Mouse (Mus musculus): Measurements from ENCODE around the gene Mrgpra4.

The Mrgpra4 gene

DNA sequence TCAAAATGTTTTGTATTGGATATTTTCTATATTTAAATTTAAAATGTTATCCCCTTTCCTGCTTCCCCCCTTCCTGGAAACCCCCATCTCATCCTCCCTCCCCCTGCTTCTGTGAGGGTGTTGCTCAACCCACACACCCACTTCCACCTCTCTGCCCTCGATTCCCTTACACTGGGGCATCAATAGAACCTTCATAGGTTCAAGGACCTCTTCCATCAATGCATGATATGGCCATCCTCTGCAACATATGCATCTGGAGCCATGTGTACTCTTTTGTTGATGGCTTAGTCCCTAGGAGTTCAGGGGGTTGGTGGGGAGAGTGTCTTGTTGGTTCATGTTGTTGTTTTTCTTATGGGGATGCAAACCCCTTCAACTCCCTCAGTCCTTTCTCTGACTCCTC lies at the start of gene Mrgpra4:
Mrgpra4 (minus strand) TSS at position 101 of the 400 bp plus-strand sequence.
- DNase-seq (ENCODE audit: low spot score), result no peak

DNA sequence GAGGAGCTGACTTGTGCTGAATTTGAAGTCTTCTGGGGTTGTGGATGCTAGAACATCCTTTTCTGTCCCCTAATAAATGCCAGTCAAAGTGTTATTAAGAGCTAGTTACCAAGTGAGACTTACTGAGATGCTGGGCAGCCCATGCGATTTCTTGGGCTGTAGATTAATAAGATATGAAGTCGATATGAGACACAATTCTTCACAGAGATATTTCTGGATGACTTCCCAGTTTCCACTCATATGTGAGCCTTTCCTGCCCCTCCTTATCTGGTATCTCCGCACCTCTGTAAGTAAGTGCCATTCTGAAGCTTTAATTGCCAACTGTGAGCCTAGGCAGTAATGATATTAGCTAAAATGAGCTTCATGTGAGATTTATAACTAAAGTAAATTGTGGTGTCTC lies 45.6 kb upstream of the Mrgpra4 start, which contains the start of gene Mrgprx1:
Mrgprx1 (minus strand) TSS at position 101 of the 400 bp plus-strand sequence.
- no peak for DNase-seq (ENCODE audit: low spot score)

DNA sequence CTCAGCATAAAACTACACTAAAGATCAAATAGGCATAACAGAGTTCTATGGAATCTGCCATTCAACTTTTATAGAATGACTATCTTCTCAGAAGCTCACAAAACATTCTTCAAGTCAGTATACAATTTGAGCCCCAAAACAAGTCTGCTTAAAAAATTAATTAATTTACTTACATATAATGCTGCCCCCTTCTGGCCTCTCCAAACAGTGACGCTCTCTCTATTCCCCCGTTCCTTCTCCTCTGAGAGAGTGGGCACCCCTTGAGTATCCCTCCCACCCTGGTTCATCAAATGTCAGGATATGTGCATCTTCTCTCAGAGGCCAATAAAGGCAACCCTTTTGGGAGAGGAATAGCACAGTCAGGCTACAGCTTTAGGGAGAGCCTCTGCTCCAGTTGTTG lies 36.0 kb upstream of the Mrgpra4 start:
- DNase-seq (ENCODE audit: low spot score), result no peak

DNA sequence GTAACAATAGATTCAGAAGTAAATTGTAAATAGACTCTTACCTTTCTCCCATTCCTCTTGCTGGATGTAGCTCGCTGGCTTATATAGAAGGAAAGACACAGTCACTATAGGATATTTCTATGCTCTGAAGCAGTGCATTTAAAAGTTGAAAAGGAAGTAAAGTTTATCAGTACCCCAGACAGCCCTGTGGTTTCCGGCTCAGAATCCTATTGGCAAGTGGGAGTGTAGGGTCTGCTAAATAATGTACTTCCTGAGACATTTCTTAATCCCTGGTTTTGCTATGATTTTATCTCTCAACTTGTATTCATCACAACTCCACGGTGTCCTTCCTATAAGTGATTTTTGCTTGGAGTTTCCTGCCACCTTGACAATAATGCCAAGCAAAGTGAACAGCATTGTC lies 13.8 kb upstream of the Mrgpra4 start:
- no peak for DNase-seq (ENCODE audit: low spot score)

DNA sequence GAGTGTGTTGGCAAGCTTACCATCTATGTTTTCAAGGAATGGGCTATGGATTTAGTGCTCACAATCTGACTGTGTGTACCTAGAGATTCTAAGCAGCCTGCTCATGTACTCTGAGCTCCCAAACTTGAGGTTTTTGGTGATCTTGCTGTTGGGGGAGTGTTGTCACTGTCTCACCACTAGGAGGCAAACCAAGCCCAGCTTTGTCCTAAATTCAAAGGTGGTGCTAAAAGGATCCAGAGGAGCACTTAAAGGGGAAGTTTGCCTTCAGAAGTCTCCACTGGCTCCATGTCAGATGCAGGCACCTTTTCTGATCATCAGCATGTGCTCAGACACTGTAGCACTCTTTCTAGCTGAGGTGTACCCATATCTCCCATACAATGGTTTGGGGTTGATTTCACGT lies 4.9 kb upstream of the Mrgpra4 start:
- no peak for DNase-seq (ENCODE audit: low spot score)

Measured in lung, postnatal 25 days (tissue).